Mouse (Mus musculus) small intestine, adult 2 months (tissue): ENCODE measurements around the gene Trp53.

Experiments used
- CTCF ChIP-seq: fragments of 200-500 bp; IDR thresholded peaks from 2 replicates; pipeline ENCODE4 v1.5.1; 2012; ENCODE audit warnings: low read depth, mild to moderate bottlenecking, control low read depth, inconsistent platforms, low read length, moderate library complexity, mixed read lengths; ENCODE audit not compliant: insufficient replicate concordance, insufficient read length; ENCODE audit errors: extremely low read depth
- POLR2A ChIP-seq: fragments of 200-500 bp; IDR thresholded peaks from 2 replicates; pipeline ENCODE4 v1.6.1; 2012; ENCODE audit warnings: low read depth, mild to moderate bottlenecking, control low read depth, inconsistent platforms, low read length, moderate library complexity

GRCm38 (mm10) chr11:69632284-69633089, 52.3 kb downstream of the Trp53 start, which contains the start of gene Fxr2:
- peak; percentile 84 for TF ChIP-seq CTCF
- TF ChIP-seq POLR2A = peak; percentile 55
